8 mouse cellular contexts compared by ENCODE assay signal in genomic region chr3:88410645-88411031, GRCm38 (mm10). TPM values are rescaled to one million over a fixed set of nuclear protein-coding genes. Genes with fewer than 3 reads are reported as not detected.
DNase-seq lines count a peak whose midpoint lies in the region; ATAC-seq and TF ChIP-seq lines count a peak whose summit lies in the region.

No protein-coding gene starts in this region.

- H3K9me3 ChIP-seq in forebrain, embryonic 10.5 days = no peaks in the 10 kb centered on the region
- H3K9me3 ChIP-seq in kidney, postnatal 0 days (replicated peaks; ENCODE audit: low read length) = no peaks in the 10 kb centered on the region
- H3K9me3 ChIP-seq in midbrain, embryonic 15.5 days = no peaks in the 10 kb centered on the region

- peak; percentile 25 for DNase-seq in ovary, postnatal 10 days (ENCODE audit: low spot score)
- DNase-seq in ovary, adult 18-20 months (ENCODE audit: low spot score) = no peak
- no peak for DNase-seq in forebrain, embryonic 10.5 days (ENCODE audit: extremely low spot score, low spot score)
- DNase-seq in kidney, postnatal 0 days (ENCODE audit: low spot score) = peak; percentile 7
- no peak for DNase-seq in thymus, postnatal 0 days (ENCODE audit: low spot score)
- no peak for DNase-seq in layer of hippocampus, postnatal 14 days (ENCODE audit: low spot score in 2 of 2)

- no peak for ATAC-seq in kidney, postnatal 0 days (replicated peaks; ENCODE audit: low FRiP score, low read depth)
- ATAC-seq in midbrain, embryonic 15.5 days (replicated peaks) = no peak
- ATAC-seq in frontal cortex, adult (ENCODE audit: low TSS enrichment) = no peak

- TF ChIP-seq CTCF in kidney, postnatal 0 days (IDR thresholded peaks at IDR 0.05; ENCODE audit: low read depth) = no peak

- peaks cover 37% of the 10 kb centered on the region for H3K4me1 ChIP-seq in forebrain, embryonic 10.5 days
- H3K4me1 ChIP-seq in kidney, postnatal 0 days (replicated peaks; ENCODE audit: insufficient read depth, low read length) = 0 out of 2 replicates have a peak, but pooled peaks cover 20% of the 10 kb centered on the region
- H3K4me1 ChIP-seq in midbrain, embryonic 15.5 days = peaks cover 17% of the 10 kb centered on the region

- H3K27ac ChIP-seq in forebrain, embryonic 10.5 days = peak overlapping the region; percentile 99
- H3K27ac ChIP-seq in kidney, postnatal 0 days = peak overlapping the region; percentile 97
- H3K27ac ChIP-seq in midbrain, embryonic 15.5 days = peak overlapping the region; percentile 85; the same call in 1 of the 2 replicates

- H3K4me2 ChIP-seq in kidney, postnatal 0 days (ENCODE audit: low read length) = peak overlapping the region; percentile 63
- peak overlapping the region; percentile 70 for H3K4me2 ChIP-seq in midbrain, embryonic 15.5 days

- peaks cover 47% of the 10 kb centered on the region for H3K36me3 ChIP-seq in forebrain, embryonic 10.5 days (replicated peaks)
- H3K36me3 ChIP-seq in kidney, postnatal 0 days (ENCODE audit: insufficient read depth, low read length) = peaks cover 17% of the 10 kb centered on the region
- H3K36me3 ChIP-seq in midbrain, embryonic 15.5 days (replicated peaks) = peaks cover 21% of the 10 kb centered on the region; the same call in 1 of the 2 replicates

- peak overlapping the region; percentile 83 for H3K4me3 ChIP-seq in forebrain, embryonic 10.5 days
- peak overlapping the region; percentile 58 for H3K4me3 ChIP-seq in kidney, postnatal 0 days (replicated peaks; ENCODE audit: low read depth, low read length)
- H3K4me3 ChIP-seq in midbrain, embryonic 15.5 days = peak overlapping the region; percentile 56

- WGBS in forebrain, embryonic 10.5 days = 25% methylated on average over 7 of the region's 7 CpGs
- 17% methylated on average over 7 of the region's 7 CpGs for WGBS in kidney, postnatal 0 days
- 30% methylated on average over 7 of the region's 7 CpGs for WGBS in midbrain, embryonic 15.5 days

- H3K27me3 ChIP-seq in forebrain, embryonic 10.5 days (ENCODE audit: poor library complexity, severe bottlenecking) = no peaks in the 10 kb centered on the region
- H3K27me3 ChIP-seq in kidney, postnatal 0 days (ENCODE audit: insufficient read depth, low read length) = no peaks in the 10 kb centered on the region
- no peaks in the 10 kb centered on the region for H3K27me3 ChIP-seq in midbrain, embryonic 15.5 days (replicated peaks)

- no peak overlapping the region for H3K9ac ChIP-seq in kidney, postnatal 0 days (ENCODE audit: low read depth, low read length)
- H3K9ac ChIP-seq in midbrain, embryonic 15.5 days = peak overlapping the region; percentile 23

RNA-seq across cellular contexts. Expression of gene Pmf1, which starts 0.5 kb away (rescaled TPM):
- 177 and 181 TPM in 2 replicates for polyA plus RNA-seq in forebrain, embryonic 10.5 days (2016; fragmentation: Nextera tagmentation; extraction: Ambion mirVana)
- polyA plus RNA-seq in kidney, postnatal 0 days (2015; fragmentation: Nextera tagmentation; extraction: Ambion mirVana) = 97.5 and 107 TPM in 2 replicates
- polyA plus RNA-seq in midbrain, embryonic 15.5 days (2015; fragmentation: Nextera tagmentation; extraction: Ambion mirVana) = 23.6 and 26.7 TPM in 2 replicates
- 144 and 151 TPM in 2 replicates for polyA plus RNA-seq in thymus, postnatal 0 days (2015; fragmentation: Nextera tagmentation; extraction: Ambion mirVana)
- 1 to 10 TPM; 6.9 to 9.9 TPM for total RNA-seq in layer of hippocampus, postnatal 14 days (2021)

RNA-seq across cellular contexts. Expression of gene Slc25a44, which starts 14.3 kb away (rescaled TPM):
- polyA plus RNA-seq in forebrain, embryonic 10.5 days (2016; fragmentation: Nextera tagmentation; extraction: Ambion mirVana) = 17.9 and 20.0 TPM in 2 replicates
- 17.1 and 17.7 TPM in 2 replicates for polyA plus RNA-seq in kidney, postnatal 0 days (2015; fragmentation: Nextera tagmentation; extraction: Ambion mirVana)
- 39.6 and 41.2 TPM in 2 replicates for polyA plus RNA-seq in midbrain, embryonic 15.5 days (2015; fragmentation: Nextera tagmentation; extraction: Ambion mirVana)
- 9.6 and 12.3 TPM in 2 replicates for polyA plus RNA-seq in thymus, postnatal 0 days (2015; fragmentation: Nextera tagmentation; extraction: Ambion mirVana)
- total RNA-seq in layer of hippocampus, postnatal 14 days (2021) = 10 to 100 TPM; 68.6 to 70.3 TPM

RNA-seq across cellular contexts. Expression of gene Bglap, which starts 26.4 kb away (rescaled TPM):
- polyA plus RNA-seq in forebrain, embryonic 10.5 days (2016; fragmentation: Nextera tagmentation; extraction: Ambion mirVana) = 0.84 TPM in 1 of 2 replicates, not detected in the other
- polyA plus RNA-seq in kidney, postnatal 0 days (2015; fragmentation: Nextera tagmentation; extraction: Ambion mirVana) = not detected in 2 replicates
- 0.50 TPM in 1 of 2 replicates, not detected in the other for polyA plus RNA-seq in midbrain, embryonic 15.5 days (2015; fragmentation: Nextera tagmentation; extraction: Ambion mirVana)
- 0.80 and 1.2 TPM in 2 replicates for polyA plus RNA-seq in thymus, postnatal 0 days (2015; fragmentation: Nextera tagmentation; extraction: Ambion mirVana)
- total RNA-seq in layer of hippocampus, postnatal 14 days (2021) = 1 to 10 TPM in 1 of 2 experiments, not detected in 1; 1.3 TPM

RNA-seq across cellular contexts. Expression of gene Bglap2, which starts 32.1 kb away (rescaled TPM):
- not detected in 2 replicates for polyA plus RNA-seq in forebrain, embryonic 10.5 days (2016; fragmentation: Nextera tagmentation; extraction: Ambion mirVana)
- polyA plus RNA-seq in kidney, postnatal 0 days (2015; fragmentation: Nextera tagmentation; extraction: Ambion mirVana) = 4.2 and 7.1 TPM in 2 replicates
- not detected in 2 replicates for polyA plus RNA-seq in midbrain, embryonic 15.5 days (2015; fragmentation: Nextera tagmentation; extraction: Ambion mirVana)
- polyA plus RNA-seq in thymus, postnatal 0 days (2015; fragmentation: Nextera tagmentation; extraction: Ambion mirVana) = 0.83 and 1.1 TPM in 2 replicates
- not detected for total RNA-seq in layer of hippocampus, postnatal 14 days (2021)

RNA-seq across cellular contexts. Expression of gene Bglap3, which starts 38.1 kb away (rescaled TPM):
- 0.10 and 0.24 TPM in 2 replicates for polyA plus RNA-seq in forebrain, embryonic 10.5 days (2016; fragmentation: Nextera tagmentation; extraction: Ambion mirVana)
- 3.8 and 4.7 TPM in 2 replicates for polyA plus RNA-seq in kidney, postnatal 0 days (2015; fragmentation: Nextera tagmentation; extraction: Ambion mirVana)
- not detected in 2 replicates for polyA plus RNA-seq in midbrain, embryonic 15.5 days (2015; fragmentation: Nextera tagmentation; extraction: Ambion mirVana)
- 2.6 TPM in 2 replicates for polyA plus RNA-seq in thymus, postnatal 0 days (2015; fragmentation: Nextera tagmentation; extraction: Ambion mirVana)
- not detected for total RNA-seq in layer of hippocampus, postnatal 14 days (2021)

Comparison
In these comparisons a context has a peak if more than half of its experiments do, and no peak if none do; other contexts are left out.
1. DNase-seq: peak in ovary, postnatal 10 days (single experiment) and kidney, postnatal 0 days (single experiment); none in ovary, adult 18-20 months (single experiment), forebrain, embryonic 10.5 days (single experiment), thymus, postnatal 0 days (single experiment) and layer of hippocampus, postnatal 14 days (0 of 2).
2. Peak in every context shown above with its lines, with median percentiles within 50 percentile points of each other: H3K27ac ChIP-seq and H3K4me3 ChIP-seq.